Mouse (Mus musculus): ENCODE measurements at regions not wholly inside any gene's neighbourhood (a gene's known extent, or its start where the extent isn't known, plus 50 kb on each side); places are given as distances from the start of the nearest gene placed in this dataset.

DNA sequence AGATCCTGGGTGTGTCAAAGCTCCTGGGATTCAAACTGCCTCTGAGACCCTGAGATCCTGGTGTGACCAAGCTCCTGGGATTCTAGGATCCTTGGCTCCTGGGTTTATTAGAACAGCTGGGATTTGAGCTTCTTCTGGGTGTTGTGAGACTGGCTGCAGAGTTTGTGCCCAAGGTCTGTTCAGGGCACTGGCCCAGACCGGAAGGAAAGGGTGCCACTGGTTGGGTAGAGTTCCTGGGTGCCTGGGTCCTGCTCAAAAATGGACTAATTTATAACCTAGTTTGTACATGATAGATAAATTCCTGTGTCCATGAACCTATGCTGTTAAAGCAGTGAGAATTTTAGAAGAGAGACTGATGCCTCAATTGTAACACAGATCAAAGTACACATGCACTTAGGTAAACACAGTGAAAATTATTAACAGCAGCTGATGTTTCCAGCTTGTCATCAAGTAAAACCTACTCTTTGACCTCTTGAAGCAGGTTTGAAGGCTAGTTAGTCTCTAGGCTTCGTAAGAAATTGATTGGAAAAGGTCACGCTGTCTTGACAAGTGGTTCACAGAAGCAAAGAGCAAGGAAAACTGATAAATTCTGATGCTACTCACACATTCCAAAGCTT is 561.2 kb downstream of the 1700064H15Rik start:
- no peak for TF ChIP-seq CTCF (IDR thresholded peaks at IDR 0.05; ENCODE audit: extremely low read depth, insufficient read depth, insufficient read length, insufficient replicate concordance)
- TF ChIP-seq POLR2A (IDR thresholded peaks at IDR 0.05; ENCODE audit: low read depth, low read length), result no peak

Measured in spleen, adult 2 months (tissue).